In the genomic region with DNA sequence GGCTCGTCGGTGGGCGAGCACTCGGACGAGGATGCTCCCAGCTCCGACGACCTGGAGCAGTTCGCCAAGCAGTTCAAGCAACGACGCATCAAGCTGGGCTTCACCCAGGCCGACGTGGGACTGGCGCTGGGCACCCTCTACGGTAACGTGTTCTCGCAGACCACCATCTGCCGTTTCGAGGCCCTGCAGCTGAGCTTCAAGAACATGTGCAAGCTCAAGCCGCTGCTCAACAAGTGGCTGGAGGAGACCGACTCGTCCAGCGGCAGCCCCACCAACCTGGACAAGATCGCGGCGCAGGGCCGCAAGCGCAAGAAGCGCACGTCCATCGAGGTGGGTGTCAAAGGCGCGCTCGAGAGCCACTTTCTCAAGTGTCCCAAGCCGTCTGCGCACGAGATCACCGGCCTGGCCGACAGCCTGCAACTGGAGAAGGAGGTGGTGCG, we compare ENCODE assay signal across 8 mouse cellular contexts. TPM values are rescaled to one million over a fixed set of nuclear protein-coding genes. Genes with fewer than 3 reads are reported as not detected.
A peak's percentile ranks its signal among the peaks of the same experiment; 100 is the strongest.
DNase-seq lines count a peak whose midpoint lies in the region; ATAC-seq and TF ChIP-seq lines count a peak whose summit lies in the region.

No protein-coding gene starts in this region.

- peak overlapping the region; percentile 57 for H3K4me3 ChIP-seq in ES-Bruce4 (ENCODE audit: low read depth, low read length)
- peak overlapping the region; percentile 77 for H3K4me3 ChIP-seq in forebrain, embryonic 15.5 days
- peak overlapping the region; percentile 62 for H3K4me3 ChIP-seq in limb, embryonic 12.5 days (replicated peaks)
- peak overlapping the region; percentile 87 for H3K4me3 ChIP-seq in small intestine, adult 2 months (ENCODE audit: low read depth, low read length)

- peak overlapping the region; percentile 90 for H3K9ac ChIP-seq in ES-Bruce4 (ENCODE audit: low read depth, poor library complexity, severe bottlenecking)
- H3K9ac ChIP-seq in forebrain, embryonic 15.5 days (replicated peaks), result peak overlapping the region; percentile 60
- H3K9ac ChIP-seq in limb, embryonic 12.5 days (replicated peaks), result no peak overlapping the region

- H3K36me3 ChIP-seq in ES-Bruce4 (ENCODE audit: control insufficient read depth, insufficient read depth, low read length, poor library complexity, severe bottlenecking), result 0 out of 2 replicates have a peak, but pooled peaks cover 3% of the 10 kb centered on the region
- H3K36me3 ChIP-seq in forebrain, embryonic 15.5 days, result no peaks in the 10 kb centered on the region
- no peaks in the 10 kb centered on the region for H3K36me3 ChIP-seq in limb, embryonic 12.5 days
- no peaks in the 10 kb centered on the region for H3K36me3 ChIP-seq in small intestine, adult 2 months (ENCODE audit: control insufficient read depth, insufficient read depth, low read length)

- DNase-seq in gastrocnemius, postnatal 10 days, result peak; percentile 21
- DNase-seq in gastrocnemius, postnatal 14 days, result no peak
- no peak for DNase-seq in right cerebral cortex, adult 2 months (ENCODE audit: low spot score in 2 of 2)
- DNase-seq in spleen, postnatal 4 days (ENCODE audit: low spot score in 2 of 2), result no peak

- no peak for ATAC-seq in forebrain, embryonic 15.5 days (replicated peaks)
- no peak for ATAC-seq in limb, embryonic 12.5 days (ENCODE audit: insufficient number of reproducible peaks, insufficient read depth, low FRiP score, low TSS enrichment, low read depth)

- no peaks in the 10 kb centered on the region for H3K4me1 ChIP-seq in ES-Bruce4 (ENCODE audit: control insufficient read depth, insufficient read depth, low read length)
- H3K4me1 ChIP-seq in forebrain, embryonic 15.5 days, result peaks cover 58% of the 10 kb centered on the region
- H3K4me1 ChIP-seq in limb, embryonic 12.5 days (replicated peaks), result peaks cover 31% of the 10 kb centered on the region
- peaks cover 16% of the 10 kb centered on the region for H3K4me1 ChIP-seq in small intestine, adult 2 months (ENCODE audit: control insufficient read depth, insufficient read depth, insufficient read length, low read length)

- peaks cover 16% of the 10 kb centered on the region for H3K27me3 ChIP-seq in ES-Bruce4 (ENCODE audit: control insufficient read depth, insufficient read depth, low read length, poor library complexity, severe bottlenecking)
- peaks cover 52% of the 10 kb centered on the region for H3K27me3 ChIP-seq in forebrain, embryonic 15.5 days
- peaks cover 93% of the 10 kb centered on the region for H3K27me3 ChIP-seq in limb, embryonic 12.5 days
- H3K27me3 ChIP-seq in small intestine, adult 2 months (ENCODE audit: control insufficient read depth, insufficient read depth, low read length), result peaks cover 72% of the 10 kb centered on the region

- peak overlapping the region; percentile 93 for H3K4me2 ChIP-seq in forebrain, embryonic 15.5 days (replicated peaks)
- H3K4me2 ChIP-seq in limb, embryonic 12.5 days, result peak overlapping the region; percentile 96

- intact Hi-C loops in gastrocnemius, postnatal 14 days (cut with DNase I; ENCODE audit: low total_unique reads), result no loop called here

- TF ChIP-seq EP300 in ES-Bruce4 (IDR thresholded peaks at IDR 0.05; ENCODE audit: insufficient read depth, low read depth, low read length), result no peak

- WGBS in forebrain, embryonic 15.5 days, result under 1% methylated on average over 39 of the region's 39 CpGs
- under 1% methylated on average over 39 of the region's 39 CpGs for WGBS in limb, embryonic 12.5 days
- 3% methylated on average over 39 of the region's 39 CpGs for WGBS in small intestine, adult 2 months

- TF ChIP-seq POLR2A in ES-Bruce4 (IDR thresholded peaks at IDR 0.05; ENCODE audit: insufficient read depth, low read length), result no peak
- TF ChIP-seq POLR2A in small intestine, adult 2 months (IDR thresholded peaks at IDR 0.05; ENCODE audit: low read depth, low read length), result no peak

- no peak overlapping the region for H3K27ac ChIP-seq in ES-Bruce4 (ENCODE audit: insufficient read depth, low read length)
- H3K27ac ChIP-seq in forebrain, embryonic 15.5 days (replicated peaks), result peak overlapping the region; percentile 69
- H3K27ac ChIP-seq in limb, embryonic 12.5 days, result no peak overlapping the region
- H3K27ac ChIP-seq in small intestine, adult 2 months (ENCODE audit: insufficient read depth, low read depth, low read length), result no peak overlapping the region

- no peaks in the 10 kb centered on the region for H3K9me3 ChIP-seq in ES-Bruce4 (replicated peaks; ENCODE audit: control insufficient read depth, insufficient read depth, low read length, poor library complexity, severe bottlenecking)
- H3K9me3 ChIP-seq in forebrain, embryonic 15.5 days, result no peaks in the 10 kb centered on the region
- H3K9me3 ChIP-seq in limb, embryonic 12.5 days, result no peaks in the 10 kb centered on the region

- TF ChIP-seq CTCF in ES-Bruce4 (IDR thresholded peaks at IDR 0.05; ENCODE audit: low read depth, low read length), result no peak
- no peak for TF ChIP-seq CTCF in small intestine, adult 2 months (IDR thresholded peaks at IDR 0.05; ENCODE audit: extremely low read depth, insufficient read length, insufficient replicate concordance, low read depth, low read length)

RNA-seq across cellular contexts. Expression of gene Pou3f1, which starts 1.8 kb away (rescaled TPM):
- 1 to 10 TPM; 2.8 to 2.9 TPM for total RNA-seq in gastrocnemius, postnatal 10 days (2021)
- total RNA-seq in gastrocnemius, postnatal 14 days (2021), result 1 to 10 TPM; 1.3 to 2.2 TPM
- polyA plus RNA-seq in ES-Bruce4 (2011; ENCODE audit: insufficient read depth, insufficient read length, low read depth, missing spikeins), result 12.8 and 14.9 TPM in 2 replicates
- polyA plus RNA-seq in forebrain, embryonic 15.5 days (2015; fragmentation: Nextera tagmentation; extraction: Ambion mirVana), result 21.5 and 21.8 TPM in 2 replicates
- polyA plus RNA-seq in limb, embryonic 12.5 days (2016; fragmentation: Nextera tagmentation; extraction: Ambion mirVana), result 1.0 and 1.2 TPM in 2 replicates
- 0.04 and 0.09 TPM in 2 replicates for polyA plus RNA-seq in small intestine, adult 2 months (2012; rRNA removed)

RNA-seq across cellular contexts. Expression of gene Utp11, which starts 35.0 kb away (rescaled TPM):
- total RNA-seq in gastrocnemius, postnatal 10 days (2021), result 10 to 100 TPM; 21.7 to 25.4 TPM
- total RNA-seq in gastrocnemius, postnatal 14 days (2021), result 10 to 100 TPM; 16.5 to 20.4 TPM
- 56.9 and 60.4 TPM in 2 replicates for polyA plus RNA-seq in ES-Bruce4 (2011; ENCODE audit: insufficient read depth, insufficient read length, low read depth, missing spikeins)
- 44.4 and 46.0 TPM in 2 replicates for polyA plus RNA-seq in forebrain, embryonic 15.5 days (2015; fragmentation: Nextera tagmentation; extraction: Ambion mirVana)
- polyA plus RNA-seq in limb, embryonic 12.5 days (2016; fragmentation: Nextera tagmentation; extraction: Ambion mirVana), result 82.6 and 86.4 TPM in 2 replicates
- polyA plus RNA-seq in small intestine, adult 2 months (2012; rRNA removed), result 0.57 and 0.85 TPM in 2 replicates

RNA-seq across cellular contexts. Expression of gene Fhl3, which starts 42.1 kb away (rescaled TPM):
- 10 to 100 TPM; 61.2 to 65.0 TPM for total RNA-seq in gastrocnemius, postnatal 10 days (2021)
- 100 to 1,000 TPM in 1 of 2 experiments, 10 to 100 TPM in 1; 77.5 to 112 TPM for total RNA-seq in gastrocnemius, postnatal 14 days (2021)
- polyA plus RNA-seq in ES-Bruce4 (2011; ENCODE audit: insufficient read depth, insufficient read length, low read depth, missing spikeins), result 11.4 and 14.0 TPM in 2 replicates
- 1.6 and 2.2 TPM in 2 replicates for polyA plus RNA-seq in forebrain, embryonic 15.5 days (2015; fragmentation: Nextera tagmentation; extraction: Ambion mirVana)
- polyA plus RNA-seq in limb, embryonic 12.5 days (2016; fragmentation: Nextera tagmentation; extraction: Ambion mirVana), result 7.3 and 10.9 TPM in 2 replicates
- polyA plus RNA-seq in small intestine, adult 2 months (2012; rRNA removed), result 6.8 and 9.2 TPM in 2 replicates

RNA-seq across cellular contexts. Expression of gene 3100002H09Rik, which starts 47.8 kb away (rescaled TPM):
- not detected for total RNA-seq in gastrocnemius, postnatal 10 days (2021)
- not detected for total RNA-seq in gastrocnemius, postnatal 14 days (2021)
- 0.78 TPM in 1 of 2 replicates, not detected in the other for polyA plus RNA-seq in ES-Bruce4 (2011; ENCODE audit: insufficient read depth, insufficient read length, low read depth, missing spikeins)
- polyA plus RNA-seq in forebrain, embryonic 15.5 days (2015; fragmentation: Nextera tagmentation; extraction: Ambion mirVana), result 1.2 TPM in 2 replicates
- not detected in 2 replicates for polyA plus RNA-seq in limb, embryonic 12.5 days (2016; fragmentation: Nextera tagmentation; extraction: Ambion mirVana)
- not detected in 2 replicates for polyA plus RNA-seq in small intestine, adult 2 months (2012; rRNA removed)

RNA-seq across cellular contexts. Expression of gene Sf3a3, which starts 56.1 kb away (rescaled TPM):
- total RNA-seq in gastrocnemius, postnatal 10 days (2021), result 10 to 100 TPM; 24.2 to 25.2 TPM
- 10 to 100 TPM; 14.7 to 17.4 TPM for total RNA-seq in gastrocnemius, postnatal 14 days (2021)
- polyA plus RNA-seq in ES-Bruce4 (2011; ENCODE audit: insufficient read depth, insufficient read length, low read depth, missing spikeins), result 110 and 127 TPM in 2 replicates
- polyA plus RNA-seq in forebrain, embryonic 15.5 days (2015; fragmentation: Nextera tagmentation; extraction: Ambion mirVana), result 132 and 133 TPM in 2 replicates
- polyA plus RNA-seq in limb, embryonic 12.5 days (2016; fragmentation: Nextera tagmentation; extraction: Ambion mirVana), result 221 and 223 TPM in 2 replicates
- polyA plus RNA-seq in small intestine, adult 2 months (2012; rRNA removed), result 3.3 and 7.2 TPM in 2 replicates

Comparison
In these comparisons a context has a peak if more than half of its experiments do, and no peak if none do; other contexts are left out.
1. RNA of gene Utp11, which starts 35.0 kb away (polyA plus RNA-seq): 82.6 to 86.4 TPM in limb, embryonic 12.5 days, 56.9 to 60.4 TPM in ES-Bruce4 and 44.4 to 46.0 TPM in forebrain, embryonic 15.5 days; 0.57 to 0.85 TPM in small intestine, adult 2 months; every median in the first group is over 10 times any median in the second.
2. Peak in every context shown above with its lines, with median percentiles within 50 percentile points of each other: H3K4me3 ChIP-seq.